Mouse (Mus musculus): ENCODE measurements around the gene Cdsn. TPM values are rescaled to one million over a fixed set of nuclear protein-coding genes. Genes with fewer than 3 reads are reported as not detected.

Cdsn gene
- total and polyA plus RNA-seq, 3 experiments: 0.08 to 0.79 TPM; not detected in 1

GRCm38 (mm10) chr17:35548636-35549035, 3.3 kb upstream of the Cdsn start:
- DNase-seq (ENCODE audit: low read depth, low spot score): no peak
- Histone ChIP-seq H3K79me2 (ENCODE audit: control insufficient read depth, insufficient read depth, low read length, poor library complexity) (no peaks in the 10 kb centered on the region), H3K27ac (ENCODE audit: control insufficient read depth, low read depth, low read length) (no peak overlapping the region), H3K4me1 (ENCODE audit: control insufficient read depth in 1 of 2, insufficient read depth in 2 of 2, low read length in 2 of 2) (peaks cover 0 to 5% of the 10 kb centered on the region in 2 experiments; a peak in 1 of 4 replicates), H3K9ac (ENCODE audit: control insufficient read depth, low read depth, low read length, poor library complexity, severe bottlenecking) (no peak overlapping the region), H3K4me3 (ENCODE audit: control insufficient read depth in 1 of 2, insufficient read depth in 1 of 2, low read depth in 2 of 2, low read length in 2 of 2) (no peak overlapping the region), H3K27me3 (ENCODE audit: control insufficient read depth in 1 of 2, insufficient read depth in 2 of 2, low read length in 2 of 2) (no peaks in the 10 kb centered on the region), H3K36me3 (ENCODE audit: control insufficient read depth in 1 of 2, insufficient read depth in 2 of 2, low read length in 2 of 2) (peaks cover 0 to 6% of the 10 kb centered on the region in 2 experiments; a peak in 1 of 4 replicates), H3K9me3 (replicated peaks; ENCODE audit: insufficient read depth, low read length) (no peaks in the 10 kb centered on the region)
- TF ChIP-seq JUND (IDR thresholded peaks at IDR 0.05; ENCODE audit: low read depth, low read length) (no peak), RAD21 (IDR thresholded peaks at IDR 0.05; ENCODE audit: low read depth, low read length) (no peak), POLR2AphosphoS2 (IDR thresholded peaks at IDR 0.05; ENCODE audit: low read length) (no peak), MYB (IDR thresholded peaks at IDR 0.05; ENCODE audit: low read depth, low read length) (no peak)

GRCm38 (mm10) chr17:35549437-35550142, 2.3 kb upstream of the Cdsn start:
- H3K36me3 ChIP-seq (ENCODE audit: control insufficient read depth in 1 of 2, insufficient read depth in 2 of 2, low read length in 2 of 2): no peaks in the 10 kb centered on the region
- no peaks in the 10 kb centered on the region for H3K4me1 ChIP-seq (ENCODE audit: control insufficient read depth in 1 of 2, insufficient read depth in 2 of 2, low read length in 2 of 2)
- no peak overlapping the region for H3K9ac ChIP-seq (ENCODE audit: control insufficient read depth, low read depth, low read length, poor library complexity, severe bottlenecking)
- no peak overlapping the region for H3K27ac ChIP-seq (ENCODE audit: control insufficient read depth, low read depth, low read length)
- TF ChIP-seq RAD21 (IDR thresholded peaks at IDR 0.05; ENCODE audit: low read depth, low read length) (no peak), MEF2A (IDR thresholded peaks at IDR 0.05; ENCODE audit: extremely low read depth, insufficient replicate concordance, low read depth, low read length, poor library complexity, severe bottlenecking) (no peak), MYC (IDR thresholded peaks at IDR 0.05; ENCODE audit: low read depth, low read length) (no peak), NELFE (IDR thresholded peaks at IDR 0.05; ENCODE audit: low read depth, low read length) (no peak), MXI1 (IDR thresholded peaks at IDR 0.05; ENCODE audit: low read depth, low read length) (no peak), CTCF (IDR thresholded peaks at IDR 0.05 in 2 of 3, conservative IDR thresholded peaks at IDR 0.05 in 1 of 3; ENCODE audit: control insufficient read depth in 1 of 3, insufficient read depth in 1 of 3, low read depth in 2 of 3, low read length in 3 of 3, poor library complexity in 1 of 3, severe bottlenecking in 1 of 3) (no peak), CHD1 (IDR thresholded peaks at IDR 0.05; ENCODE audit: low read depth, low read length) (no peak), GATA1 (IDR thresholded peaks at IDR 0.05; ENCODE audit: low read depth, low read length) (no peak), TBP (IDR thresholded peaks at IDR 0.05; ENCODE audit: low read depth, low read length) (no peak), USF2 (IDR thresholded peaks at IDR 0.05; ENCODE audit: borderline replicate concordance in 1 of 2, insufficient read depth in 1 of 2, low read depth in 1 of 2, low read length in 2 of 2) (no peak), ELF1 (IDR thresholded peaks at IDR 0.05; ENCODE audit: low read depth, low read length) (no peak), UBTF (IDR thresholded peaks at IDR 0.05; ENCODE audit: borderline replicate concordance, insufficient read depth, low read depth, low read length) (no peak), EP300 (IDR thresholded peaks at IDR 0.05; ENCODE audit: low read depth in 1 of 2, low read length in 2 of 2) (no peak), POLR2A (IDR thresholded peaks at IDR 0.05; ENCODE audit: control insufficient read depth in 1 of 2, insufficient read depth in 1 of 2, low read depth in 1 of 2, low read length in 2 of 2, poor library complexity in 1 of 2) (no peak)
- H3K9me3 ChIP-seq (replicated peaks; ENCODE audit: insufficient read depth, low read length): no peaks in the 10 kb centered on the region
- no peak for DNase-seq (ENCODE audit: low read depth, low spot score)
- H3K79me2 ChIP-seq (ENCODE audit: control insufficient read depth, insufficient read depth, low read length, poor library complexity): no peaks in the 10 kb centered on the region
- no peak overlapping the region for H3K4me3 ChIP-seq (ENCODE audit: control insufficient read depth in 1 of 2, insufficient read depth in 1 of 2, low read depth in 2 of 2, low read length in 2 of 2)
- H3K27me3 ChIP-seq (ENCODE audit: control insufficient read depth in 1 of 2, insufficient read depth in 2 of 2, low read length in 2 of 2): no peaks in the 10 kb centered on the region

All from MEL (cell line).